ENCODE assay signal across 35 mouse cellular contexts in genomic region chr9:58720167-58720566, GRCm38 (mm10). TPM values are rescaled to one million over a fixed set of nuclear protein-coding genes. Genes with fewer than 3 reads are reported as not detected.
"Had no signal": no experiment of that assay in that cellular context is flagged by ENCODE, and none has a peak within 500 bp of the region (broad histone marks: within the 10 kb centered on the region; RNA-seq: fewer than 3 reads in every experiment).

No protein-coding gene starts in this region.

- H3K4me1 ChIP-seq: heart, embryonic 15.5 days; hindbrain, embryonic 12.5 days; hindbrain, embryonic 13.5 days; hindbrain, embryonic 15.5 days; intestine, embryonic 15.5 days had no signal

- H3K9me3 ChIP-seq: heart, embryonic 10.5 days; heart, embryonic 12.5 days; heart, embryonic 13.5 days; heart, embryonic 15.5 days; hindbrain, embryonic 10.5 days; hindbrain, embryonic 12.5 days; hindbrain, embryonic 13.5 days; hindbrain, embryonic 15.5 days; intestine, embryonic 15.5 days; kidney, embryonic 15.5 days had no signal

- H3K4me3 ChIP-seq: heart, embryonic 10.5 days; heart, embryonic 12.5 days; heart, embryonic 13.5 days; heart, embryonic 15.5 days; hindbrain, embryonic 10.5 days; hindbrain, embryonic 12.5 days; hindbrain, embryonic 13.5 days; hindbrain, embryonic 15.5 days; intestine, embryonic 15.5 days; kidney, embryonic 15.5 days; layer of hippocampus, adult 2 months; left cerebral cortex, adult 2 months had no signal

- H3K27ac ChIP-seq: heart, embryonic 10.5 days; heart, embryonic 13.5 days; heart, embryonic 15.5 days; hindbrain, embryonic 10.5 days; hindbrain, embryonic 12.5 days; hindbrain, embryonic 13.5 days; hindbrain, embryonic 14.5 days; hindbrain, embryonic 15.5 days; hindbrain, postnatal 0 days; intestine, embryonic 15.5 days; kidney, embryonic 15.5 days; kidney, postnatal 0 days; layer of hippocampus, adult 2 months; left cerebral cortex, adult 2 months had no signal

- H3K9ac ChIP-seq: heart, embryonic 12.5 days; heart, embryonic 13.5 days; heart, embryonic 15.5 days; hindbrain, embryonic 12.5 days; hindbrain, embryonic 13.5 days; hindbrain, embryonic 14.5 days; hindbrain, embryonic 15.5 days; intestine, embryonic 15.5 days; kidney, embryonic 15.5 days had no signal

- H3K36me3 ChIP-seq: heart, embryonic 10.5 days; heart, embryonic 12.5 days; heart, embryonic 13.5 days; heart, embryonic 15.5 days; hindbrain, embryonic 10.5 days; hindbrain, embryonic 12.5 days; hindbrain, embryonic 13.5 days; hindbrain, embryonic 15.5 days; intestine, embryonic 15.5 days; kidney, embryonic 15.5 days had no signal

- H3K27me3 ChIP-seq: heart, embryonic 12.5 days; heart, embryonic 13.5 days; heart, embryonic 15.5 days; hindbrain, embryonic 12.5 days; hindbrain, embryonic 13.5 days; hindbrain, embryonic 15.5 days; intestine, embryonic 15.5 days; kidney, embryonic 15.5 days had no signal

- DNase-seq: heart, postnatal 10 days; heart, postnatal 14 days; heart, postnatal 36 days; heart, postnatal 4 days; kidney, adult 11 months; kidney, adult 18-20 months; kidney, adult 8-10 months; kidney, postnatal 10 days; kidney, postnatal 14 days; kidney, postnatal 4 days; layer of hippocampus, adult 9-11 months; layer of hippocampus, postnatal 36 days had no signal

- ATAC-seq: hindbrain, embryonic 16.5 days; hindbrain, postnatal 0 days; inflammation-experienced regulatory T-cells, adult 6 months; intestine, embryonic 15.5 days; intestine, embryonic 16.5 days; intestine, postnatal 0 days had no signal

RNA-seq across cellular contexts. Expression of gene Rec114, which starts 23.6 kb away (rescaled TPM):
- total RNA-seq: layer of hippocampus, adult 18-20 months; layer of hippocampus, postnatal 36 days; left cerebral cortex, adult 18-20 months; left cerebral cortex, adult 8-10 months had no signal
- polyA plus RNA-seq: large intestine, adult 2 months had no signal
